Mouse (Mus musculus): ENCODE measurements around the gene Gm11541. TPM values are rescaled to one million over a fixed set of nuclear protein-coding genes. Genes with fewer than 3 reads are reported as not detected.

Gm11541 gene
- not detected in 2 replicates for polyA plus RNA-seq (2012; rRNA removed)

GRCm38 (mm10) chr11:94704472-94704871, at the start of gene Gm11541:
TSS of gene Gm11541 (minus strand) at chr11:94704499.

GRCm38 (mm10) chr11:94741732-94742272, 37.5 kb upstream of the Gm11541 start, which contains the start of gene Cdc34b:
TSS of gene Cdc34b (plus strand) at chr11:94741782.

GRCm38 (mm10) chr11:94676754-94677606, 27.3 kb downstream of the Gm11541 start, which contains the start of gene Xylt2:
TSS of gene Xylt2 (minus strand) at chr11:94677515.

GRCm38 (mm10) chr11:94653663-94654436, 50.4 kb downstream of the Gm11541 start, which contains the start of the genes Mrpl27 and Eme1:
TSS of gene Mrpl27 (plus strand) at chr11:94653767.
TSS of gene Eme1 (minus strand) at chr11:94653964.

Other genes with a start within 250 kb of the Gm11541 start
- 0.77 and 2.2 TPM in 2 replicates for gene Cacna1g, start 230.3 kb downstream of the Gm11541 start, polyA plus RNA-seq (2012; rRNA removed)
- gene Spata20, start 218.3 kb downstream of the Gm11541 start, polyA plus RNA-seq (2012; rRNA removed) = not detected in 2 replicates
- gene Epn3, start 204.5 kb downstream of the Gm11541 start, polyA plus RNA-seq (2012; rRNA removed) = 0.07 and 0.10 TPM in 2 replicates
- gene Mycbpap, start 182.8 kb downstream of the Gm11541 start, polyA plus RNA-seq (2012; rRNA removed) = 0.21 and 0.26 TPM in 2 replicates
- 1.5 and 2.1 TPM in 2 replicates for gene Rsad1, start 155.2 kb downstream of the Gm11541 start, polyA plus RNA-seq (2012; rRNA removed)
- 0.01 and 0.02 TPM in 2 replicates for gene Chad, start 139.5 kb downstream of the Gm11541 start, polyA plus RNA-seq (2012; rRNA removed)
- gene Acsf2, start 102.6 kb downstream of the Gm11541 start, polyA plus RNA-seq (2012; rRNA removed) = 8.3 and 8.5 TPM in 2 replicates
- gene Lrrc59, start 74.7 kb downstream of the Gm11541 start, polyA plus RNA-seq (2012; rRNA removed) = 39.4 and 42.3 TPM in 2 replicates
- 56.6 and 60.5 TPM in 2 replicates for gene Mrpl27, start 50.7 kb downstream of the Gm11541 start, polyA plus RNA-seq (2012; rRNA removed)
- gene Eme1, start 50.5 kb downstream of the Gm11541 start, polyA plus RNA-seq (2012; rRNA removed) = 6.0 and 6.5 TPM in 2 replicates
- gene Xylt2, start 27.0 kb downstream of the Gm11541 start, polyA plus RNA-seq (2012; rRNA removed) = 3.7 and 4.1 TPM in 2 replicates
- not detected in 2 replicates for gene Cdc34b, start 37.3 kb upstream of the Gm11541 start, polyA plus RNA-seq (2012; rRNA removed)
- not detected in 2 replicates for gene Tmem92, start 78.2 kb upstream of the Gm11541 start, polyA plus RNA-seq (2012; rRNA removed)
- gene Col1a1, start 231.7 kb upstream of the Gm11541 start, polyA plus RNA-seq (2012; rRNA removed) = 7.8 and 12.2 TPM in 2 replicates